Mouse (Mus musculus) mouse trophoblast stem cell (cell line): ENCODE data around the gene Psmd4.
"Not testable (repeated sequence)": the region's sequence is repeated elsewhere in the genome, so short reads cannot be mapped to it uniquely, and the experiment has no call there.

Source experiments
- in situ Hi-C, 2 experiments: fragments of 300-500 bp; cut with MseI, MboI; formaldehyde crosslinking; loops; 2 replicates in 1 of 2; 3 replicates in 1 of 2; pipeline ENCODE4 v1.15.1; 2025

Gene Psmd4

GRCm38 (mm10) chr3:95025202-95025601 lies 17.2 kb downstream of the Psmd4 start:
- in situ Hi-C loops = no loop called here

DNA sequence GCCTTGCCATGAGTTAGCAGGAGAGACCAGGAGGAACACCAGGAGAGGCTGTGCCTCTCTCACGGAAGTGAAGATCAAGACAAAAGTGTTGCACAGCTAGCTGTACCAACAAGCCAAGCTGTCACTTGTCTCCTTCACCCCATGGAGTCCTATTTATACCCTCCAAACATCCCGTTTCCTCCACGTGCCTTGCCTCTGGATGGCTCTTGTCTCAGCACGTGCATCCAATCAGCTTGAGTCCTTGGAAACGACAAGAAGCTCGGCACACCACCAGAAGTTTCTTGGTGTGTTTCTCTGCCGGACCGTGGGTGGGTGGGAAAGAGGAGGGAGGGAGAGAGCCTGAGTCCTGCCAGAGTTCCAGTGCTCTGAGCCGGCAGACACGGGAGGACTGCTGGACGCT lies 17.9 kb downstream of the Psmd4 start:
- in situ Hi-C loops = no loop called here

DNA sequence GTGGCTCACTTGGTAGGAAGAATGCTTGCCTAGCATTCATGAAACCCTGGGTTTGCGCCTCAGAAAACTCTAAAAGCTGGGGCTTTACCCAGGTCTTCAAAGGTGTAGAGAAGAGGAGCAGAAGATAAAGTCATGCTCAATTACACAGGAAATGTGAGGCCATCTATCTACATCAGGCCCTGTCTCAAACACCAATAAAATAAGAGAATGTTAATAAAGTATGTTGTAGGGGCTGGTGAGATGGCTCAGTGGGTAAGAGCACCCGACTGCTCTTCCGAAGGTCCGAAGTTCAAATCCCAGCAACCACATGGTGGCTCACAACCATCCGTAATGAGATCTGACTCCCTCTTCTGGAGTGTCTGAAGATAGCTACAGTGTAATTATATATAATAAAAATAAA lies 21.5 kb downstream of the Psmd4 start:
- in situ Hi-C loops = not testable (repeated sequence)

DNA sequence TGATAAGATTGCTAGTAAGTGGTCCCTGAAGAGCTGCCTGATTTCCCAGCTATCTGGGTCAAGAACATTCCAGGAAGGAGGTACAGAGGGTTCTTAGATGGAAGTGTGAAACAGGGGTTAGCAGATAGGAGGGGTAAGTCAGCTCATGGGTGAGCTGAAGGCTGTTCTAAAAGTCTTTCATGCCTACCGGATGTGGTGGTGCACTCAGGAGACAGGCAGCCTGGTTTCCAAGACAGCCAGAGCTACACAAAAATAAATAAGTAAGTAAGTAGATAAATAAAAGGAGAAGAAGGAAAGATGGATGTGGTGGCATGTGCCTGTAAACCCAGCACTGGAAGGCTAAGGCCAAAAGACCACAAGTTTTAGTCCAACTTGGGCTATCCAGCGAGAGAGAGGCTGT lies 23.7 kb downstream of the Psmd4 start:
- in situ Hi-C loops = no loop called here

- in situ Hi-C loops = no loop called here
Measured at GRCm38 (mm10) chr3:95016532-95017056, 25.8 kb downstream of the Psmd4 start.

DNA sequence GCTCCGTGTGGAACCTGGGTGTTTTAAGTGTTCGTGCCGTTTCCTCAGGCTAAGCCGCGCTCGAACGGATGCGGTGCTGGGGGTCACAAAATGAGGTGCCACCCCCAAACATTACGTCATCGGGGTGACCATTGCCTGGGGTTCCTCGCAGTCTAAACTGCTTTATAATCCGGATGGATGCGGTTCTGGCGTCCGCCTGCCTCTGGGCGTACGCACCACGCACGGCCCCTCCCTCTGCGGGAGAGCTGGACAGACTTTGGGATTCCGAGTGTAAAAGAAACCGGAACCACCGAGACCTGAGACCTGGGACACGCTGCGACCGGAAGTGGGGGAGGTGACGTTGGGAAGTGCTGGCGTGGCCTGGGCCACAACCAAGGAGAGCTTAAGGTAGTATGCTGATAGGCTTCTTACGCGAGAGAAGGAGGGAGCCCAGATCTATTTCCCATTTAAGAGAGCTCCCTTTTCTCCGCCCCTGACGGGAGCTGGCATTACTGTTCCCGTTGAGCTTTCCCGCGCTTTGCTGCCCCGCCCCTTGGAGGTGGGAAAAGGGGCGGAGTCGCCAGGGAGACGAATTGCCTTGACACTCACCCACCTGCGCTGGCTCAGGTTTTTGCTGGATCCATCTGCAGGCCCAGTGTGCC lies 26.4 kb downstream of the Psmd4 start:
- in situ Hi-C loops = no loop called here

- in situ Hi-C loops = no loop called here
Measured at GRCm38 (mm10) chr3:95015337-95015872, 27.0 kb downstream of the Psmd4 start, which contains the start of gene Zfp687. Gene Zfp687 (minus strand): TSS chr3:95015448.

DNA sequence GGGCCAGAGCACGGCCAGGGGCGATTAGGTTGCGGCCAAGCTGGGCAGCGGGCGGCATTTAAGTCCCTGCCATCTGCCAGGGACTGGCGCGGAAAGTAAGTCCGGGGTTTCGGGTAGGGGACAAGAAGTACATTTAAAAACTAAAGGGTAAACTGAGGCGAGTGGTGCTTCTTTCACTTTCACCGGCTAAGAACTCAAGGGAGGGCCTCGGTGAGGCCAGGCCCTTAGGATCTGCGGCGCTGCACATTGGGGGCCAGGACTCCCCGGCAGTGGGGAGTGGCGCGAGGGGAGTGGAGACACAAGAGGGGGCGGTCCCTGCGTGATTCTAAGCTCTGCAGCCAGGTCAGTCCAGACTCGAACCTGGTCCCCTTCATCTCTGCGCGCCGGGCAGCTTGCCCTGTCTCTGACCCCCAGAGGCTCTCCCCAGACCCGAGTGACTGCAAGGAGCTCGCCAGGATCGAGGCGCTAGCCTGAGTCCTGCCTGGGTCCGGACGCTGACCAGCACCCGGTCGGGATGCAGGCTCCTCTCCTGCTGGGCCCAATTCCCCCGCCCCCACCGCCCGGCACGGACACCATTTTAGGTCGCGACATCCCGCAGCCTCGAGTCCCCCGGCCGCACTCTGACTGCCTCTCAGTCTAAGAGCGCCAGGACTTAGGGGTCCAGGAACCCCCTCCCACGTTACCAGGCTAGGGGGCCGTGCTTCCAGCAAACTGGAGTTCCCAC lies 27.8 kb downstream of the Psmd4 start:
- in situ Hi-C loops = no loop called here

GRCm38 (mm10) chr3:95013699-95014427 lies 28.6 kb downstream of the Psmd4 start:
- in situ Hi-C loops = no loop called here

GRCm38 (mm10) chr3:95012982-95013381 lies 29.4 kb downstream of the Psmd4 start:
- in situ Hi-C loops = no loop called here

DNA sequence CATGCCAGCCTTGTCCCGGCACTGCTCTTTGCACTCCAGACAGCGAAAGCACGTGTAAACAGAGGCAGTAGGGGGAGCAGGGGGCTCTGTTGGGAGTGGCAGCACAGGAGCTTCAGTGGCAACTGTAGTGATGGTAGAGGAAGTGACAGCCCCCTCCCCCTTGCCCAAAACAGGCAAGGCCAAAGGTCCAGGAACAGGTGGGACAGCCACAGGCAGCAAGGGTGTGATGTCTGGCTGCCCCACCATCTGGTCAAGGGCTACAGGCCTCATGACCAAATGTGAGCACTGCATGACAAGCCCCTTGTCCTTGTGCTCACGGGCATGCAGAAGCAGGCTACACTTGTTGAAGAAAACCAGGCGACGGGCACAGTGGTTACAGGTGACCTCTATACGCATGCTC lies 32.0 kb downstream of the Psmd4 start:
- in situ Hi-C loops = no loop called here

DNA sequence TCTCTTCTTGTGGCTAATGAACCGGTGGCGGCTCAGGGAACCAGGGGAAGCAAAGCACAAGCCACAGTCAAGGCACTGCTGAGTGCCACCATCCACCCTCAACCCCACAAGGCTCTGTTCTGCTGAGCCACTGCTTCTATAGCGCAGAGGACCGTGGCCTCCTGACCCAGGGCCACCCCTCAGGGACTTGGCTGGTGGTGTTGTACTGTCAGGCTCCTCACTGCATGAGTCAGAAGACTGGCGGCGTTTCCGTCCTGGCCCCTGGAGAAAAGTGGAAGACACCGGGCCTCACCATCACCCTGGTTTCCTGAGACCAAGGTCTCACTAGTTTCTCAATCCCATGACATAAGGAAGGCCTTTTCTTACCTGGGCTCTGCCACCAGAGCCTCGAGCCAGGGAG lies 34.7 kb downstream of the Psmd4 start:
- in situ Hi-C loops = no loop called here

GRCm38 (mm10) chr3:95005651-95006050 lies 36.8 kb downstream of the Psmd4 start:
- in situ Hi-C loops = no loop called here

GRCm38 (mm10) chr3:95003273-95003672 lies 39.1 kb downstream of the Psmd4 start:
- in situ Hi-C loops = no loop called here

- in situ Hi-C loops = no loop called here
Measured at GRCm38 (mm10) chr3:95002569-95002968, 39.8 kb downstream of the Psmd4 start.

DNA sequence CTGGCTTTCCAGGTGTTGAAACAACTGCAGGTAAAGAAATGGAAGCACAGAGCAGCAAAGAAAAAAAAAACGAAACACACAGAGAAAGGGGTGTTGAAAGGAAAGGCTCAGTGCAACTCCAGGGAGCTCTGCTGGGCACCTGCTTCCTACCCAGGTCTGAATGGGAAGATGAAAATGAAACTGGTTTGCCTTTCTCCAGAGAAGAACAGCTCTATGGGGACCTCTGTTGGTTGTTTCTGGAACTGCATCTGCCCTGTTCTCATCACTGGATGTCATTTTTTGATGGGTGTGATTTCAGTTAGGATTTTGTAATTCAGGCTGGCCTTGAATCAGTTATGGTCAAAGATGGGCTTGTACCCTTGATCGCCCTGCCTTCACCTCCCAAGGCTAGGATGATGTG lies 45.5 kb downstream of the Psmd4 start:
- in situ Hi-C loops = loop anchor here in 1 of 2 experiments (5.0 kb wide), 1 partner anchor 50 kb away; no protein-coding TSS in a partner anchor

DNA sequence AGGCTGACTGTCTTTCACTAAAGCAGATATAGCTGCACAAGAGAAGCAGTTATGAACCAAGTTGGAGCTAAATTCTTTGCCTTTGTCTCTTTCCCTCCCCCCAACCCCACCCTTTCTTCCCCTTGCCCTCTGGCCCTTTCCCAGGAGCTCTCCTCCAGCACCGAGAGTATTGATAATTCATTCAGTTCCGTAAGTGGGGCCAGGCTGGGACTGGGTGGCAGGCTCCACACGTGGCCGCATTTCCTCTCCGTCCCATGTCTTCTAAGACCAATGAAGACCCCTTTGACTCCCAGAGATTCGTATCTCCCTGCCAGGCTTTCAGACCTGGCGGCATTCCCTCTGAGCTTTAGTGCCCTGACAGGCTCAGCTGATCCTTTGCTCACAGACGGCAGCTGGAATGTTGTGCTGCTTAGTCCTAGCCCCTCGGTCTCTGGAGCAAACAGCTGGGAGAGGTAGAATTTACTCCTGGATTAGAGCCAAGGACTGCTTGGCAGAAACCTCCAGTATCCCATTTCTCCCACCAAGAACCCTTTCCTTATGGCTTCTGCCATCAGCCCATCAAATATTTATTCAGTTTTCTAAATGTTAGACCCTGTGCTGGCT lies 53.2 kb downstream of the Psmd4 start:
- in situ Hi-C loops = no loop called here

GRCm38 (mm10) chr3:94987578-94987977 lies 54.8 kb downstream of the Psmd4 start:
- in situ Hi-C loops = no loop called here

- in situ Hi-C loops = no loop called here
Measured at GRCm38 (mm10) chr3:94985513-94985912, 56.9 kb downstream of the Psmd4 start.

GRCm38 (mm10) chr3:94984312-94984711 lies 58.1 kb downstream of the Psmd4 start:
- in situ Hi-C loops = no loop called here
